Mouse (Mus musculus) liver, adult 2 months (tissue): ENCODE data around the gene She. TPM values are rescaled to one million over a fixed set of nuclear protein-coding genes. Genes with fewer than 3 reads are reported as not detected.

ENCODE experiments used
- DNase-seq: peaks from one replicate; pipeline ENCODE4 v3.0.0-alpha.2; 2011; ENCODE audit warnings: low read depth, low spot score; ENCODE audit errors: extremely low read depth
- H3K27ac ChIP-seq: fragments of 200-500 bp; replicated peaks from 2 replicates; pipeline ENCODE4 v1.5.1; 2012; ENCODE audit warnings: low read depth, mild to moderate bottlenecking, control low read depth, inconsistent platforms, low read length; ENCODE audit not compliant: insufficient read depth
- H3K27me3 ChIP-seq: fragments of 200-500 bp; 2 replicates; pipeline ENCODE4 v1.6.1; 2012; ENCODE audit warnings: mild to moderate bottlenecking, moderate library complexity, low read length, inconsistent platforms; ENCODE audit not compliant: control insufficient read depth, insufficient read depth
- H3K36me3 ChIP-seq: fragments of 200-500 bp; 2 replicates; pipeline ENCODE4 v1.6.1; 2012; ENCODE audit warnings: low read length, inconsistent platforms; ENCODE audit not compliant: control insufficient read depth, insufficient read depth
- H3K4me1 ChIP-seq: fragments of 200-500 bp; 2 replicates; pipeline ENCODE4 v1.6.1; 2011; ENCODE audit warnings: low read length; ENCODE audit not compliant: control insufficient read depth, insufficient read depth
- H3K4me3 ChIP-seq: fragments of 200-500 bp; 2 replicates; pipeline ENCODE4 v1.5.1; 2011; ENCODE audit warnings: low read depth, mild to moderate bottlenecking, control low read depth, low read length, moderate library complexity; ENCODE audit not compliant: insufficient read depth
- H3K79me2 ChIP-seq: fragments of 200-500 bp; 2 replicates; pipeline ENCODE4 v1.6.1; 2012; ENCODE audit warnings: inconsistent platforms, mild to moderate bottlenecking, low read length, moderate library complexity; ENCODE audit not compliant: control insufficient read depth, insufficient read depth
- H3K9ac ChIP-seq: fragments of 200-500 bp; 2 replicates; pipeline ENCODE4 v1.6.1; 2012; ENCODE audit warnings: low read depth, mild to moderate bottlenecking, control low read depth, inconsistent platforms, low read length
- CTCF ChIP-seq: fragments of 200-500 bp; IDR thresholded peaks from 2 replicates; pipeline ENCODE4 v1.5.1; 2011; ENCODE audit warnings: low read depth, low read length, control low read depth
- POLR2A ChIP-seq: fragments of 200-500 bp; IDR thresholded peaks from 2 replicates; pipeline ENCODE4 v1.6.1; 2011; ENCODE audit warnings: low read length, control low read depth; ENCODE audit not compliant: insufficient read depth; ENCODE audit errors: extremely low read depth
- WGBS: fragments of 180-500 bp; shearing (Covaris S2); methylation state at CpG from one replicate; pipeline ENCODE4 v1.1.7; 2018; 5-methylcytosine and 5-hydroxymethylcytosine counted together
- polyA plus RNA-seq: library from polyadenylated mRNA; depleted of rRNA; stranded (reverse); fragments of >200 nt; gene quantifications from 2 replicates; pipeline ENCODE4 v1.2.3, GENCODE M21; 2012
- total RNA-seq: library from RNA; depleted of rRNA; stranded (reverse); fragments of >200 nt; gene quantifications from 2 replicates; pipeline ENCODE4 v1.2.3, GENCODE M21; 2014

Gene She
- total and polyA plus RNA-seq, 2 experiments: 0.78 to 2.5 TPM

GRCm38 (mm10) chr3:89818605-89819004 lies 12.6 kb upstream of the She start:
- Histone ChIP-seq H3K4me1 (no peaks in the 10 kb centered on the region), H3K27ac (no peak overlapping the region), H3K27me3 (no peaks in the 10 kb centered on the region), H3K36me3 (no peaks in the 10 kb centered on the region), H3K79me2 (no peaks in the 10 kb centered on the region), H3K9ac (no peak overlapping the region), H3K4me3 (no peak overlapping the region)
- TF ChIP-seq POLR2A (no peak), CTCF (no peak)
- no peak for DNase-seq
- WGBS: 45% methylated on average over 3 of the region's 3 CpGs

DNA sequence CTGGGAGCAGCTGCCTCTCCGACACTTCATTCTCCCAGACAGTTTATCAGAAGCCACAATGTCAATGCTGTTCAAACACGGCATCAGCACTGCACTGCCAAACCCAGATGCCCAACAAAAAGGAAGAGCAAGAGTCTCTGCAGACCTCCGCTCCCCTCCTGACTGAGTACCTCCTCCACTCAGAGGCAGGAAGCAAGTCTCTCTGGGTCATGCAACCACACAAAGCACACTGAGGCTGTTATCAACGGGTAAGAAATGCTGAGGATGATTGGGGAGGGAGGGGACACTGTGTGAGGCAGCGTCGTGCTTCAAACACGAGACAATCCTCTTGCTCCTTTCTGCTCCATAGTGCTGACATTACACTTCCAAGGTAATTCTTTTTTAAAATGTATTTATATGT lies 11.3 kb upstream of the She start:
- Histone ChIP-seq H3K4me1 (no peaks in the 10 kb centered on the region), H3K27me3 (no peaks in the 10 kb centered on the region), H3K4me3 (no peak overlapping the region), H3K9ac (no peak overlapping the region), H3K27ac (no peak overlapping the region), H3K36me3 (no peaks in the 10 kb centered on the region), H3K79me2 (no peaks in the 10 kb centered on the region)
- no peak for DNase-seq
- 46% methylated on average over 7 of the region's 7 CpGs for WGBS
- no peak for TF ChIP-seq POLR2A
- no peak for TF ChIP-seq CTCF

GRCm38 (mm10) chr3:89820311-89821095 lies 10.7 kb upstream of the She start:
- H3K4me3 ChIP-seq: no peak overlapping the region
- TF ChIP-seq POLR2A: no peak
- TF ChIP-seq CTCF: no peak
- no peaks in the 10 kb centered on the region for H3K27me3 ChIP-seq
- WGBS: 77% methylated on average over 12 of the region's 12 CpGs
- no peak overlapping the region for H3K27ac ChIP-seq
- H3K36me3 ChIP-seq: no peaks in the 10 kb centered on the region
- H3K4me1 ChIP-seq: no peaks in the 10 kb centered on the region
- no peak overlapping the region for H3K9ac ChIP-seq
- DNase-seq: no peak
- no peaks in the 10 kb centered on the region for H3K79me2 ChIP-seq

DNA sequence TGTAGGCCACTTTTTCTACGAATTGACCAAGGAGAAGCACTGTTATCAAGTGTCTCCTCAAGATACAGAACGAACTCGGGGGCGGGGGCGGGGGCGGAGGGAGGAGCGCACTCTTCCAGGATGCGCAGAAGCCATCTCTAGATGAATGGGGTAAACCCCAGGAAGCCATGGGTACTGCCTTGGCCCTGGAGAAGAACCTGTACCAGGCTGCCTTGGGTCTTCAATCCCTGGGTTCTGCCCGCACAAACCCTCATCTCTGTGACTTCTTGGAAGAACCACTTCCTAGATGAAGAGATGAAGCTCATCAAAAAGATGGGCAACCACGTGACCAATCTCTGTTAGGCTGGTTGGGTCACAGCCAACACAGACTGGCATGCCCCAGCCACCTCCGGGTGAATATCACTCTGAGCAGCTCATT lies 10.1 kb upstream of the She start:
- no peak overlapping the region for H3K4me3 ChIP-seq
- no peaks in the 10 kb centered on the region for H3K36me3 ChIP-seq
- H3K27me3 ChIP-seq: no peaks in the 10 kb centered on the region
- no peak for DNase-seq
- H3K79me2 ChIP-seq: no peaks in the 10 kb centered on the region
- H3K9ac ChIP-seq: no peak overlapping the region
- no peaks in the 10 kb centered on the region for H3K4me1 ChIP-seq
- 80% methylated on average over 11 of the region's 11 CpGs for WGBS
- TF ChIP-seq POLR2A: no peak
- TF ChIP-seq CTCF: no peak
- H3K27ac ChIP-seq: no peak overlapping the region

DNA sequence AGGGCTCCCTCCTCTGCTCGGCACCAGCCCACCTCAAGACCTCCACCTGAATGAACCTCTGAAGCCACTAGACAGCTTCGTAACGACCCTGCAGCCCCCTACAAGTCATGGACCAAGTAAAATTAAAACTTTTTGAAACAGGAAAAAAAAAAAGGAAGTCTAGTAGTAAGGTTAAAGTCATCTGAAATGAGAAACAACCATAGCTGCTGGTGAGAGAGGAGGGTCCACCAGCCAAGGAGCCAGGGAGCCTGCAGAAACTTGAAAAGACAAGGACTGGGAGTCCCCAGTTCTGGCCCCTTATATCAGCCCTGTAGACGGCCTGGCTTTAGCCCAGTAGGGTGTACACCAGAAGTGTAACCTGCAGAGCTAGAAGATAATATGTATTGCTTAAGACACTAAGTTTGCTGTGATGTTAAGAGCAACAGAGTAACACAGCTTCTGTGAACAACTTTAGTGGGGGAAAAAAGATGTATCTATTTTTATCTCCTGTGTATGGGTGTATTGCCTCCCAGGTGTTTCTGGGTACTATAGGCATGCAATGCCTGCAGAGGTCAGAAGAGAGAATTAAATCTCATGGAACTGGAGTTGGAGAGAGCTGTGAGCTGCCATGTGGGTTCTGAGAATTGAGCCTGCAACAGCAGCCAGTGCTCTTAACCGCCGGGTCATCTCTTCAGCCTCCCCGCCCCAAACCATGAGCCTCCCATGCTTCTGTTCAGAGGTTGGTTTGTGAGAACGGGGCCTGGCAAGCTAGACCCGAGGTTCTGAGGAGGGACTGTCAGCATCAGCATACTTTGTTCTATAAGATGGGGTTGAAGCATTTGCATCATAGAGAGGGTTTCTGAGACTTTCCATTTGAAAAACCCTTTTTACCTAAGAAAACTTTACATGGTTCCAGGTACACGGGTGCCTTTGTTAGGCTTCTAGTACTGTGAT lies 9.4 kb upstream of the She start:
- Histone ChIP-seq H3K4me3 (no peak overlapping the region), H3K9ac (no peak overlapping the region), H3K27me3 (no peaks in the 10 kb centered on the region), H3K79me2 (no peaks in the 10 kb centered on the region), H3K4me1 (no peaks in the 10 kb centered on the region), H3K27ac (no peak overlapping the region), H3K36me3 (no peaks in the 10 kb centered on the region)
- no peak for DNase-seq
- 72% methylated on average over 10 of the region's 10 CpGs for WGBS
- TF ChIP-seq POLR2A: no peak
